Mouse (Mus musculus): Measurements from ENCODE around the gene Timm8a1. TPM values are rescaled to one million over a fixed set of nuclear protein-coding genes. Genes with fewer than 3 reads are reported as not detected.
"Not testable (repeated sequence)": the region's sequence is repeated elsewhere in the genome, so short reads cannot be mapped to it uniquely, and the experiment has no call there.

The Timm8a1 gene
- polyA plus RNA-seq, 1 experiment from 2014 or later, result 63.8 TPM

DNA sequence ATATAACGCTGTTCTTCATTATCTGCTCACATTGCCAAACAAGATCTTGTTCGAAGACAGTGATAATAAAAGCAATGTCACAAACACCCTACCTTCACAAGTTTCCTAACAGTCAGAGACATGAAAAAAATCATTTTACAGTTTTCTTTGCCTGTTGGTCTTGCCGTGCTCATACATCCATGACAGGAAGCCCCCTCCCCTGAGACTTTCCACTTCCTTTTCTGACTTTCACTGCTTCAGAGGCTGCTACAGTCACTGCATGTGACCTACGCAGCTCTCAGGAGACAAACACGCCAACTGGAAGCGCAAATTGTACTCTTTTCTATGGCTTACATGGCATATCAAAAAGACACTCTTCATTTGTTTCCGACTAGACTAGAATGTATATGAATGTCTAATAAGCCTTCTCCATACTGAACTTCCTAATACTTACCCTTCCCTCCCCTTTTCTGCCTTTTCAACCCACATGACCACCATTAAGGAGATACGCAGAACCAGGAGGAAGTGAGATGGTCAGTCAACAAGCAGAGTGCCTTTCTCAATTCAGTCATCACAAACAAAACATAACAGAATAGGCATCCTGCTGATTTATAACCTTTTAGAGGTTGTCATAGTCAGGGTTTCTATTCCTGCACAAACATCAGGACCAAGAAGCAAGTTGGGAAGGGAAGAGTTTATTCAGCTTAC, 25.0 kb upstream of the Timm8a1 start:
- H3K9ac ChIP-seq, result no peak overlapping the region
- H3K4me2 ChIP-seq (replicated peaks), result no peak overlapping the region
- no peaks in the 10 kb centered on the region for H3K9me3 ChIP-seq
- WGBS, result 75% methylated on average over 8 of the region's 8 CpGs
- H3K27ac ChIP-seq, result no peak overlapping the region
- ATAC-seq (ENCODE audit: insufficient number of reproducible peaks, insufficient read depth, low FRiP score, low TSS enrichment), result no peak
- H3K36me3 ChIP-seq, result no peaks in the 10 kb centered on the region
- H3K27me3 ChIP-seq, result no peaks in the 10 kb centered on the region
- H3K4me1 ChIP-seq, result no peaks in the 10 kb centered on the region
- H3K4me3 ChIP-seq, result no peak overlapping the region

DNA sequence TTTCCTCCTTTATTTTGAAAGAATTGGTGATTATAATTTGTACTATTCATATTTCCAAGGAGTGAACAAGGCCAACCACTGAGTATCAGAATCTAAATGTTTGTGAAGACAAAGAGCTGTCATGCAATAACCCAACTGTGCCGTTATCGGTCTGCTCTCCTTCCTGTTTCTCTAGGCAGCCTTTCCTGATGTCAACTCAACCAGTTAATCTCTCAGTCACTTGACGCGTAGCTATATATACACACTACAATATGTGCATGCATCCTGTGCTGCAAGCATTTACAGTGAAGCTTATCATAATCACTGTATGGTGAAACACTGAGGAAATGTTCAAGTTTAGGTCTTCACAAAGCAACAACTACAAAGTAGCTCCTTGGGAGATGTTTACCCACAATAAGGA, 22.7 kb upstream of the Timm8a1 start:
- Histone ChIP-seq H3K27me3 (no peaks in the 10 kb centered on the region), H3K4me2 (replicated peaks) (no peak overlapping the region), H3K4me3 (no peak overlapping the region), H3K9me3 (no peaks in the 10 kb centered on the region), H3K4me1 (no peaks in the 10 kb centered on the region), H3K9ac (no peak overlapping the region), H3K27ac (no peak overlapping the region), H3K36me3 (no peaks in the 10 kb centered on the region)
- ATAC-seq (ENCODE audit: insufficient number of reproducible peaks, insufficient read depth, low FRiP score, low TSS enrichment), result no peak
- 78% methylated on average over 4 of the region's 4 CpGs for WGBS

DNA sequence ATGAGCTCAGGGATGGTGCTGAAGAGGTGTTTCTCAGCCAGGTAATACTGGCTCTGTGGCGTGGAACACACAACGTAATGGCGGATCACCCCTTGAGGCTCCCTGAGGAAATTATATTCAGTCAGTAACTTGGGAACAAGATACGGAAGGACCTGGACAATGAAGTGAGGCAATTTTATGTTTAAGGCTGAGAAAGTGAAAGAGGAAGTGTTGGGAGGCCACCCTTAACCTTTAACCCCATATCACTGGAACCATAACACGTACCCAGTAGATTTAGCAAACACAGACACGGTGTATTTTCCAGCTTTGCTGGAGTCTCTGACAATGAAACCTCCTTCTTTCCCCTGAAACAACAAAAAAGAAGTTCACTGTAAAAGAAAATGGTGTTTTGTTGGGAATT, 12.8 kb upstream of the Timm8a1 start:
- H3K27me3 ChIP-seq, result no peaks in the 10 kb centered on the region
- WGBS, result 75% methylated on average over 6 of the region's 6 CpGs
- no peaks in the 10 kb centered on the region for H3K9me3 ChIP-seq
- H3K4me2 ChIP-seq (replicated peaks), result no peak overlapping the region
- H3K4me1 ChIP-seq, result no peaks in the 10 kb centered on the region
- H3K36me3 ChIP-seq, result no peaks in the 10 kb centered on the region
- no peak overlapping the region for H3K4me3 ChIP-seq
- ATAC-seq (ENCODE audit: insufficient number of reproducible peaks, insufficient read depth, low FRiP score, low TSS enrichment), result no peak
- H3K9ac ChIP-seq, result no peak overlapping the region
- H3K27ac ChIP-seq, result no peak overlapping the region

DNA sequence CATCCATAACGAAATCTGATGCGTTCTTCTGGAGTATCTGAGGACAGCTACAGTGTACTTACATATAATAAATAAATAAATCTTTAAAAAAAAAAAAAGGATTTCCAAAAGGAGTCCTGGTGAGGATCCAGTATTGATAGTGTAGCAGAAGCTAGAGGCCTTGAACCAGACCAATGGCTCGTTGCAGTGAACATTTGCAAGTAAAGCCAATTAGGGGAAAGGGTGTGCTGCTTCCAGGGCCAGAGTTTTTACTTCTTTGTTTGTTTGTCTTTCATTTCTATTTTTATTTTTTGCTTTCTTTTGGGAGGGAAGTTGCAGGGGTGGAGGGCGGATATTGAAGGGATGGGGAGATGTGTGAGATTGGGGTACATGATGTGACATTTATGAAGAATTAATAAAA, 11.7 kb upstream of the Timm8a1 start:
- Histone ChIP-seq H3K9me3 (no peaks in the 10 kb centered on the region), H3K4me3 (no peak overlapping the region), H3K4me1 (no peaks in the 10 kb centered on the region), H3K27ac (no peak overlapping the region), H3K4me2 (replicated peaks) (no peak overlapping the region), H3K9ac (no peak overlapping the region), H3K27me3 (no peaks in the 10 kb centered on the region), H3K36me3 (no peaks in the 10 kb centered on the region)
- WGBS, result 81% methylated on average over 4 of the region's 4 CpGs
- no peak for ATAC-seq (ENCODE audit: insufficient number of reproducible peaks, insufficient read depth, low FRiP score, low TSS enrichment)

DNA sequence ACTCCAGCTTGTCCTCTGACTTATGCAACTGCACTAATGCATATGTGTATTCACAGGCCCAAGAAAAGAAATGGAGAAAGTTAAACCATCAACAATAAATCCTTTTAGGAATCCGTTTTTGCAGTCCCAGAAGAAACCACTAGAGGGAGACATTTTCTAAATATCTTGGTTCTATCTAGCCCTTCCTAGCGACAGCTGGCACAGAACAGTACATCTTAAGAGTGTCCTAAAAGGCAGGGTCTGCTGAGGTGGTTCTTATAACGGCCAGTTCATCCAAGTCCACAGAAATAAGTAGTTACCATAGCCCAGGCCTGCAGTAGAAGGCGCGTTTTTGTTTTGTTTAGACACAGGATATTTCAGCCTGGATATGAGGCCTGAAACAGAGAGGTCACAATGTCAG, 9.2 kb upstream of the Timm8a1 start:
- 20% methylated on average over 5 of the region's 5 CpGs for WGBS
- Histone ChIP-seq H3K27ac (no peak overlapping the region), H3K4me2 (replicated peaks) (no peak overlapping the region), H3K4me3 (no peak overlapping the region), H3K9me3 (no peaks in the 10 kb centered on the region), H3K27me3 (no peaks in the 10 kb centered on the region), H3K9ac (no peak overlapping the region), H3K36me3 (no peaks in the 10 kb centered on the region), H3K4me1 (no peaks in the 10 kb centered on the region)
- ATAC-seq (ENCODE audit: insufficient number of reproducible peaks, insufficient read depth, low FRiP score, low TSS enrichment), result no peak

DNA sequence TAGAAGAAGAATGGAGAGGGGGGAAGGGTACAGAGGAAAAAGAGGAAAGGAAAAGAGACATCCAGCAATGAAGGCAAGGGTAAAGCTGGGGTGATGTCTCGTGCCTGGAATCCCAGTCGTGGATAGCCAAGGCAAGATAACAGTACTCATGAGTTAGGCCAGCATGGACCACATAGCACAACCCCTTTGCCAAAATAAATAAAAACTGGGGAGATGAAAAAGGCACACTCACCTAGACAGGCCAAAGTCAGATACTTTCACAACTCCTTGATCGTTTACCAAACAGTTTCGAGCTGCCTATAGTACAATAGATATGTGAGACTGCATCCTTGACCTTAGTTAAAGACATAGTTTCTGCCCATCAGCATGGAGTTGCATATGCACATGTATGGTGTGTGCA, 5.7 kb upstream of the Timm8a1 start:
- Histone ChIP-seq H3K27me3 (no peaks in the 10 kb centered on the region), H3K9ac (no peak overlapping the region), H3K27ac (no peak overlapping the region), H3K4me3 (no peak overlapping the region), H3K36me3 (no peaks in the 10 kb centered on the region), H3K4me1 (no peaks in the 10 kb centered on the region), H3K4me2 (replicated peaks) (no peak overlapping the region), H3K9me3 (no peaks in the 10 kb centered on the region)
- ATAC-seq (ENCODE audit: insufficient number of reproducible peaks, insufficient read depth, low FRiP score, low TSS enrichment), result no peak
- 88% methylated on average over 4 of the region's 4 CpGs for WGBS

DNA sequence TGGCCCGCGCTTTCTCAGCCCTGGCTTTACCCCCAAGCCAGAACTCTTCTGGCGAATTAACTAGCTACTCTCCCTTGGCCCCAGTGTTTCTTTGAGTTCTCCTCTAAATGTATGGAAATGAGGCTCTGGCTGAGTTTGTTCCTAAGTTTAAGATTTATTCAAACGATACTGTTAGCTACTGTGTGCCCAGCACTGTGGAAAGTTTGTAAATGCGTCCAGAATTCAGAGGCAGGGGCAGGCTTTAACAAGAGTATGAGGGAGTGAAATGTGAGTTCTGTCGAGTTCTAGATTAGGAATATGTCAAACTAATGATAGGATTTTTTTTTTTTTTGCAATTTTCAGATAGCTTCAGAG, 267 bp upstream of the Timm8a1 start:
- Histone ChIP-seq H3K36me3 (no peaks in the 10 kb centered on the region), H3K27me3 (no peaks in the 10 kb centered on the region), H3K4me1 (no peaks in the 10 kb centered on the region), H3K4me2 (replicated peaks) (peak overlapping the region; percentile 38), H3K27ac (peak overlapping the region; percentile 83; the same call in 1 of the 2 replicates), H3K9ac (peak overlapping the region; percentile 57; the same call in 1 of the 2 replicates), H3K9me3 (no peaks in the 10 kb centered on the region), H3K4me3 (peak overlapping the region; percentile 50)
- peak; percentile 8; the same call in 1 of the 2 replicates for ATAC-seq (ENCODE audit: insufficient number of reproducible peaks, insufficient read depth, low FRiP score, low TSS enrichment)
- WGBS, result 25% methylated on average over 6 of the region's 6 CpGs

DNA sequence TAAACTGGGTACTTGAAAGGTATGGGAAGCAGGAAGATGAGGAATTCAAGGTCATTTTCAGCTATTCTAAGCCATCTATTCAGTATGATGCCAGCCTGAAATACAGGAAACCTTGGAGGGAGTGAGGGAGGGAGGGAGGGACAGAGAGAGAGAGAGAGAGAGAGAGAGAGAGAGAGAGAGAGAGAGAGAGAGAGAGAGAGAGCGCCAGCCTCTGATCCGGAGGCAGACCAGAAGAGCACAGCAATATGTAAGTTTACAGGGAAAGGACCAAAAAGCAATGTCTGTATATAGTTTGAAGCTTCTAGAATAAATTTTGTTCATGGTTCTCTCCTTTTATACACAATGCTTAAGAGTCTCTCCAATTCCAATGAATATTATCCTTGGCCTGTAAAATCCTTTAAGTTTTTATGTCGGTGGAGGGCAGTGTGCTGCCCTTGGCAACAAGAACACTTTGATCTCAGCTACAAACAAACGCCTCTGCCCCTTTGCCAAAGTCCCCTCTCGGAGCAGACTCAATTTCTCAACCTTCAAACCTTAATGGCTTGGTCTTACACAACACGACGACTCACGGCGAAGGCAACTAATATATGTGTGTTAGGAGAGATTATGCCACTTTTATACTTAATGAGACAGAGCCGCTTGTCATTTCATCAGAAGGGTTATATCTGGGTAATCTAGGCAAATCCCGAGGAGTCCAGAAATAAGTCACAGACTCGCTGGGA, 1.1 kb downstream of the Timm8a1 start:
- 37% methylated on average over 12 of the region's 12 CpGs for WGBS
- no peak for ATAC-seq (ENCODE audit: insufficient number of reproducible peaks, insufficient read depth, low FRiP score, low TSS enrichment)

DNA sequence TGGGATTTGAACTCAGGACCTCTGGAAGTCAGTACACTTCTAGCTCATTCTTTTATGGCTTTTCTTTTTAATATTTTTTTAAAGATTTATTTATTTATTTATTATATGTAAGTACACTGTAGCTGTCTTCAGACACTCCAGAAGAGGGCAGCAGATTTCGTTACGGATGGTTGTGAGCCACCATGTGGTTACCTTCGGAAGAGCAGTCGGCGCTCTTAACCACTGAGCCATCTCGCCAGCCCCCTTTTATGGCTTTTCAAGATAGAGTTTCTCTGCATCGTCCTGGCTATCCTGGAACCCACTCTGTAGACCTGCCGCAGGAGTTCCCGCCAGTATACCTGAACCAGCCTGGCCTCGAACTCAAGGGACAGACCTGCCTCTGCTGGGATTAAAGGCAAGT, 1.9 kb downstream of the Timm8a1 start:
- H3K27me3 ChIP-seq, result not testable (repeated sequence)

More for the DNA sequence above, 1.1 kb downstream of the Timm8a1 start:
- Histone ChIP-seq H3K9ac (peak overlapping the region; percentile 57; the same call in 1 of the 2 replicates), H3K4me3 (peak overlapping the region; percentile 50), H3K9me3 (no peaks in the 10 kb centered on the region), H3K36me3 (no peaks in the 10 kb centered on the region), H3K4me2 (replicated peaks) (peak overlapping the region; percentile 50), H3K27me3 (no peaks in the 10 kb centered on the region), H3K4me1 (no peaks in the 10 kb centered on the region), H3K27ac (no peak overlapping the region)

DNA sequence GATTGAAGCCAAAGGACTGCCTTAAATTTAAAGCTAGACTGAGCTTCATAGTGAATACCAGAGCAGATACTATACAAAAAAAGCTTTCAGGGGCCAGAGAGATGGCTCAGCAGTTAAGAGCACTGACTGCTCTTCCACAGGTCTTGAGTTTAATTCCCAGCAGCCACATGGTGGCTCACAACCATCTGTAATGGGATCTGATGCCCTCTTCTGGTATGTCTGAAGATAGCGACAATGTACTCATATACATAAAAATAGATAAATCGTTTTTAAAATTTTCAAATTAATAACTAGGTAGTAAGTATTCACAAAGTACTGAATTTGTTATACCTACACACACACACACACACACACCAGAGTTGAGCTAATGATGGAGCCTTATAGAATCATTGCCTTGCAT, 8.3 kb downstream of the Timm8a1 start:
- WGBS, result 73% methylated on average over 2 of the region's 2 CpGs
- no peaks in the 10 kb centered on the region for H3K9me3 ChIP-seq
- no peak overlapping the region for H3K4me2 ChIP-seq (replicated peaks)
- H3K9ac ChIP-seq, result no peak overlapping the region
- H3K4me3 ChIP-seq, result no peak overlapping the region
- H3K4me1 ChIP-seq, result no peaks in the 10 kb centered on the region
- no peaks in the 10 kb centered on the region for H3K27me3 ChIP-seq
- no peak for ATAC-seq (ENCODE audit: insufficient number of reproducible peaks, insufficient read depth, low FRiP score, low TSS enrichment)
- no peak overlapping the region for H3K27ac ChIP-seq
- no peaks in the 10 kb centered on the region for H3K36me3 ChIP-seq

More for the DNA sequence above, 1.9 kb downstream of the Timm8a1 start:
- H3K4me1 ChIP-seq; H3K4me2 ChIP-seq (replicated peaks); H3K27ac ChIP-seq; H3K4me3 ChIP-seq; ATAC-seq (ENCODE audit: insufficient number of reproducible peaks, insufficient read depth, low FRiP score, low TSS enrichment); H3K9ac ChIP-seq; H3K9me3 ChIP-seq; H3K36me3 ChIP-seq: not testable (repeated sequence)
- WGBS, result 88% methylated on average over 10 of the region's 10 CpGs

DNA sequence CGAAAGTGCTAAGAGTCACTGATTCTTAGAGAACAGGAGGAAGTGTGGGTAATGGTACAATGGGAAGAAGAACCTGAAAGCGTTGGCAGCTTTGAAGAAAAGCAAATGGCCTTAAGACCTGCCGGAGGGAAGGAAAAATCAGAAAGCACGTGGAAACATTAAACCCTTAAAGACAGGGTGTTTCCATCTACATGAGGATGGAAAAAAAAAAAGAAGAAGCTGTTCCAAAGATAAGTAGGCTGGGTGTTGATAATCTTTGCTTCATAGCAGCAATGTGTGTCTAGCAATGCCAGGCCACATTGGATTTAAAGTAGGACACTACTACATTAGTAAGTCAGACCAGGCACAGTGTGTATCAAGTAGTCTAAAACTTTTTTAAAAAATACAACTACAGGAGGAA, 16.4 kb downstream of the Timm8a1 start:
- no peak for ATAC-seq (ENCODE audit: insufficient number of reproducible peaks, insufficient read depth, low FRiP score, low TSS enrichment)
- no peaks in the 10 kb centered on the region for H3K9me3 ChIP-seq
- no peaks in the 10 kb centered on the region for H3K36me3 ChIP-seq
- H3K27me3 ChIP-seq, result no peaks in the 10 kb centered on the region
- H3K9ac ChIP-seq, result no peak overlapping the region
- 78% methylated on average over 4 of the region's 4 CpGs for WGBS
- no peak overlapping the region for H3K4me3 ChIP-seq
- H3K4me2 ChIP-seq (replicated peaks), result no peak overlapping the region
- H3K4me1 ChIP-seq, result no peaks in the 10 kb centered on the region
- H3K27ac ChIP-seq, result no peak overlapping the region

DNA sequence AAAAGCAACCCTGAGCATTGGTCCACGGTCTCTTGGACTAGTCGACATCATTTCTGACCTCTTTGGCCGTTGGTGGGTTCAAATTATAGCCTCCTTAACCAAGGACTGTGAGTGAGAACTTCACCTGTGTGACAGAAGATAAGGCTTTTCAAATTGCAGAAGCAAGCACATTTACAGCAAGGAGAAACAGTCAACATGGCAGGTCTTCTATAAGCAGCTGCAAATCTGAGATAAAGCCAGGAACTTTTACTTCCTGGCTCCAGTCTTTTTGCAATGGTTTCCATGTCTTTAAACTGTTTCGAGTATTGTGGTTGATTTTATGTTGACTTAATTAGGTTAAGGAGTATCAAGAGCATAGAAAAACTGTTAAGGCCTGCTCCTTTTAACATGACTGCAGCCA, 17.9 kb downstream of the Timm8a1 start:
- no peak overlapping the region for H3K4me2 ChIP-seq (replicated peaks)
- no peaks in the 10 kb centered on the region for H3K36me3 ChIP-seq
- whole genome bisulfite sequencing, result 76% methylated on average over 4 of the region's 4 CpGs
- no peaks in the 10 kb centered on the region for H3K9me3 ChIP-seq
- no peaks in the 10 kb centered on the region for H3K27me3 ChIP-seq
- H3K9ac ChIP-seq, result no peak overlapping the region
- ATAC-seq (ENCODE audit: insufficient number of reproducible peaks, insufficient read depth, low FRiP score, low TSS enrichment), result no peak
- H3K4me3 ChIP-seq, result no peak overlapping the region
- H3K27ac ChIP-seq, result no peak overlapping the region
- no peaks in the 10 kb centered on the region for H3K4me1 ChIP-seq
